15 mouse cellular contexts compared by ENCODE assay signal in genomic region chr6:115957681-115958080, GRCm38 (mm10). TPM values are rescaled to one million over a fixed set of nuclear protein-coding genes. Genes with fewer than 3 reads are reported as not detected.
DNase-seq lines count a peak whose midpoint lies in the region; ATAC-seq lines count a peak whose summit lies in the region.
"Had no signal": no experiment of that assay in that cellular context is flagged by ENCODE, and none has a peak within 500 bp of the region (broad histone marks: within the 10 kb centered on the region; RNA-seq: fewer than 3 reads in every experiment).

No protein-coding gene starts in this region.

- H3K9ac ChIP-seq in heart, embryonic 11.5 days (ENCODE audit: low read depth, low read length), result no peak overlapping the region
- H3K9ac ChIP-seq in hindbrain, embryonic 13.5 days, result 0 out of 2 replicates have a peak overlapping the region, but pooled peaks have one; percentile 13
- H3K9ac ChIP-seq in stomach, embryonic 15.5 days, result no peak overlapping the region

- DNase-seq in heart, postnatal 4 days, result no peak
- DNase-seq in ovary, adult 18-20 months (ENCODE audit: low spot score), result peak; percentile 67
- DNase-seq in ovary, postnatal 10 days (ENCODE audit: low spot score), result no peak
- DNase-seq in frontal cortex, postnatal 36 days (ENCODE audit: low spot score in 2 of 2), result no peak
- no peak for DNase-seq in thymus, postnatal 36 days
- DNase-seq: kidney, postnatal 14 days had no signal

- peaks cover 26% of the 10 kb centered on the region for H3K4me1 ChIP-seq in heart, embryonic 11.5 days (ENCODE audit: control insufficient read depth, insufficient read depth, low read length)
- H3K4me1 ChIP-seq in hindbrain, embryonic 13.5 days (replicated peaks), result peaks cover 30% of the 10 kb centered on the region
- peaks cover 33% of the 10 kb centered on the region for H3K4me1 ChIP-seq in stomach, embryonic 15.5 days

- no peak for ATAC-seq in heart, embryonic 11.5 days (replicated peaks; ENCODE audit: insufficient number of reproducible peaks, low FRiP score, low TSS enrichment)
- ATAC-seq in hindbrain, embryonic 13.5 days (ENCODE audit: low FRiP score), result no peak
- no peak; the same call in 1 of the 2 replicates for ATAC-seq in stomach, embryonic 15.5 days (ENCODE audit: insufficient read depth, low FRiP score, low read depth)

- H3K4me2 ChIP-seq in heart, embryonic 11.5 days, result no peak overlapping the region
- no peak overlapping the region for H3K4me2 ChIP-seq in hindbrain, embryonic 13.5 days
- no peak overlapping the region for H3K4me2 ChIP-seq in stomach, embryonic 15.5 days

- 42% methylated on average over 6 of the region's 6 CpGs for WGBS in heart, embryonic 11.5 days (ENCODE audit: insufficient replicate concordance)
- 42% methylated on average over 6 of the region's 6 CpGs for WGBS in hindbrain, embryonic 13.5 days
- WGBS in stomach, embryonic 15.5 days, result 63% methylated on average over 6 of the region's 6 CpGs

- 0 out of 2 replicates have a peak, but pooled peaks cover 3% of the 10 kb centered on the region for H3K36me3 ChIP-seq in heart, embryonic 11.5 days (ENCODE audit: control insufficient read depth, insufficient read depth, low read length)
- no peaks in the 10 kb centered on the region for H3K36me3 ChIP-seq in hindbrain, embryonic 13.5 days
- H3K36me3 ChIP-seq in stomach, embryonic 15.5 days, result no peaks in the 10 kb centered on the region; the same call in 1 of the 2 replicates
- H3K36me3 ChIP-seq: G1E had no signal

- H3K4me3 ChIP-seq in heart, embryonic 11.5 days (ENCODE audit: low read depth, low read length), result no peak overlapping the region
- no peak overlapping the region for H3K4me3 ChIP-seq in hindbrain, embryonic 13.5 days
- no peak overlapping the region for H3K4me3 ChIP-seq in stomach, embryonic 15.5 days (replicated peaks)

- no peaks in the 10 kb centered on the region for H3K9me3 ChIP-seq in heart, embryonic 11.5 days (replicated peaks; ENCODE audit: control insufficient read depth, low read length)
- H3K9me3 ChIP-seq in hindbrain, embryonic 13.5 days, result no peaks in the 10 kb centered on the region
- no peaks in the 10 kb centered on the region for H3K9me3 ChIP-seq in stomach, embryonic 15.5 days
- H3K9me3 ChIP-seq: G1E had no signal

- H3K27ac ChIP-seq in heart, embryonic 11.5 days (ENCODE audit: low read depth, low read length), result peak overlapping the region; percentile 41; the same call in 1 of the 2 replicates
- H3K27ac ChIP-seq in hindbrain, embryonic 13.5 days, result no peak overlapping the region; the same call in 1 of the 2 replicates
- peak overlapping the region; percentile 79 for H3K27ac ChIP-seq in stomach, embryonic 15.5 days

- H3K27me3 ChIP-seq in heart, embryonic 11.5 days (ENCODE audit: control insufficient read depth, insufficient read depth, low read length), result no peaks in the 10 kb centered on the region
- H3K27me3 ChIP-seq in hindbrain, embryonic 13.5 days, result no peaks in the 10 kb centered on the region
- no peaks in the 10 kb centered on the region for H3K27me3 ChIP-seq in stomach, embryonic 15.5 days (replicated peaks)

RNA-seq across cellular contexts. Expression of gene H1foo, which starts 12.9 kb away (rescaled TPM):
- polyA plus RNA-seq in heart, embryonic 11.5 days (2014; fragmentation: Nextera tagmentation; extraction: Ambion mirVana), result not detected in 2 replicates
- not detected for total RNA-seq in heart, postnatal 4 days (2021)
- not detected in 2 replicates for polyA plus RNA-seq in hindbrain, embryonic 13.5 days (2015; fragmentation: Nextera tagmentation; extraction: Ambion mirVana)
- polyA plus RNA-seq in stomach, embryonic 15.5 days (2015; fragmentation: Nextera tagmentation; extraction: Ambion mirVana), result not detected in 2 replicates
- total RNA-seq: common myeloid progenitor, adult 5-6 weeks; G1E; gastrocnemius, postnatal 25 days; megakaryocyte progenitor cell, adult 5-6 weeks had no signal
- polyA plus RNA-seq: G1E; neural tube, embryonic 14.5 days; spleen, adult 2 months had no signal

RNA-seq across cellular contexts. Expression of gene Rho, which starts 26.1 kb away (rescaled TPM):
- polyA plus RNA-seq in heart, embryonic 11.5 days (2014; fragmentation: Nextera tagmentation; extraction: Ambion mirVana), result 0.04 and 0.16 TPM in 2 replicates
- total RNA-seq in heart, postnatal 4 days (2021), result under 1 TPM; 0.24 to 0.34 TPM
- 0.21 and 0.58 TPM in 2 replicates for polyA plus RNA-seq in hindbrain, embryonic 13.5 days (2015; fragmentation: Nextera tagmentation; extraction: Ambion mirVana)
- polyA plus RNA-seq in stomach, embryonic 15.5 days (2015; fragmentation: Nextera tagmentation; extraction: Ambion mirVana), result 0.15 and 0.31 TPM in 2 replicates
- total RNA-seq: common myeloid progenitor, adult 5-6 weeks had no signal
- polyA plus RNA-seq: G1E had no signal

RNA-seq across cellular contexts. Expression of gene Plxnd1, which starts 37.1 kb away (rescaled TPM):
- 56.1 and 60.0 TPM in 2 replicates for polyA plus RNA-seq in heart, embryonic 11.5 days (2014; fragmentation: Nextera tagmentation; extraction: Ambion mirVana)
- 100 to 1,000 TPM; 191 to 208 TPM for total RNA-seq in heart, postnatal 4 days (2021)
- 9.1 and 11.3 TPM in 2 replicates for polyA plus RNA-seq in hindbrain, embryonic 13.5 days (2015; fragmentation: Nextera tagmentation; extraction: Ambion mirVana)
- 31.3 and 37.7 TPM in 2 replicates for polyA plus RNA-seq in stomach, embryonic 15.5 days (2015; fragmentation: Nextera tagmentation; extraction: Ambion mirVana)
